Mouse (Mus musculus): ENCODE results near the gene Zbtb24.

Zbtb24 gene

DNA sequence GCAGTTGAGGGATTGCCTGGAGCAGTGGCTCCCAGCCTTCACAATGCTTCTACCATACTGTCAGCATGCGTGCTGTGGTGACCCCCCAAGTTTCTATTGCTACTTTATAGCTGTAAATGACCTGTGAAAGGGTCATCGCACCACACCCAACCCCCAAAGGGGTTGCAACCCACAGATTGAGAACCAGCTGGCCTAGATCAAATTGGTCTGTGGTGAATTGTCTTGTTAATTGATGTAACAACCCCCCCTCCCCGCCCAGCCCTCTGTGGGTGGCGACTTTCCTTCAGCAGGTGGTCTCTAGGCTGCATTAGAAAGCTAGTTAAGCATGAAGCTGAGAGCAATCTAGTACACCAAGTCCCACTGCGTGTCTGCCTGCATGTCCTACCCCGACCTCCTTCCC lies 17.1 kb downstream of the Zbtb24 start:
- DNase-seq (ENCODE audit: low spot score), result no peak

DNA sequence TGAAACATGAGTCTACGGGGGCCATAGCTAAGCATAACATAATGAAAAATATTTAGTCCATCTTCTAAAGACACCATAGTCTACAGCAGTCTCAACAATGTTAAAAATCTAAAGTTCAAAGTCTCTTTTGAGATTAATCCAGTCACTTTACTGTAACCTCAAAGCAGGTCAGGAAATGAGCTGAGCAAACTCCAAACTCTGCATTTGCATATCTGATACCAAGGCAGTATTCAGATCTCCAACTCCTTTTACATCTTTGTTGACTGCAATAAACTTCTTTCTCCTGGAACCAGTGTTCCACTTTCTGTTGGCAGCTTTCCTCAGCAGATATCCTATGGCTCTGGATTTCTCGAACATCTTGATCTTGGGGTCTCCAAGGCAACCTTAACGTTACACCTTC lies 20.5 kb downstream of the Zbtb24 start:
- no peak for DNase-seq (ENCODE audit: low spot score)

DNA sequence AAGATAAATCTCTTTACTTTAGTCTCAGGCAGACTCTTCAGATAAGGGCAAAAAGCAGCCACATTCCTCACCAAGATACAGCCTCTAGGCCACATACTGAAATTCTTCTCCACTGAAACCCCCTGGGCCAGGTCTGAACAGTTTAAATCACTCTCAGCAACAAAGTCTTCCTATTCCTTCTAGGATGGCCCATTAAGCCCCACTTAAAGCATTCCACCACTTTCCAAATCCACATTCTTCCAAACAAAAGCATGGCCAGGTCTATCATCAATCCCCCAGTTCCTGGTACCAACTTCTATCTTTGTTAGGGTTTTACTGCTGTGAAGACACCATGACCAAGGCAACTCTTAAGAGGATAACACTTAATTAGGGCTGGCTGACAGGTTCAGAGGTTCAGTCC lies 22.4 kb downstream of the Zbtb24 start:
- no peak for DNase-seq (ENCODE audit: low spot score)

DNA sequence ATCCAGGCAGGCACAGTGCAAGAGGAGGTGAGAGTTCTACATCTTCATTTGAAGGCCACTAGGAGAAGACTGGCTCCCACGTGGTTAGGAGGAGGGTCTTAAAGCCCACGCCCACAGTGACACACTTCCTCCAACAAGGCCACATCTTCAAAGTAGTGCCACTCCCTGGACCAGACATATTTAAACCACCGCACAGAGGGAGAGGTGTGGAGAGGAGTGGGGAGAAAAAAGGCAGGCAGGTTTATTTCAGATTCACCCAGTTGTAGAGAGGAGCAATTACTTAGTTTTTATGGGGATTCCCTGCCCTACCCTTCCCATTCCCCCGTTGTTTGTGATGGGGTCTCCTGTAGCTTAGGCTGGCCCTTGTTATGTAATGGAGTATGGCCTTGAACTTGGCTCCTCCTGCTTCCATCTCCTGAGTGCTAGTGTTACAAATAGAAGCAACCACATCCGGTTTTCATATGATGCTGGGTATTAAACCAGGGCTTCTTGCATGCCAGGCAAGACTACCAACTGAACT lies 22.8 kb downstream of the Zbtb24 start:
- DNase-seq (ENCODE audit: low spot score), result no peak

DNA sequence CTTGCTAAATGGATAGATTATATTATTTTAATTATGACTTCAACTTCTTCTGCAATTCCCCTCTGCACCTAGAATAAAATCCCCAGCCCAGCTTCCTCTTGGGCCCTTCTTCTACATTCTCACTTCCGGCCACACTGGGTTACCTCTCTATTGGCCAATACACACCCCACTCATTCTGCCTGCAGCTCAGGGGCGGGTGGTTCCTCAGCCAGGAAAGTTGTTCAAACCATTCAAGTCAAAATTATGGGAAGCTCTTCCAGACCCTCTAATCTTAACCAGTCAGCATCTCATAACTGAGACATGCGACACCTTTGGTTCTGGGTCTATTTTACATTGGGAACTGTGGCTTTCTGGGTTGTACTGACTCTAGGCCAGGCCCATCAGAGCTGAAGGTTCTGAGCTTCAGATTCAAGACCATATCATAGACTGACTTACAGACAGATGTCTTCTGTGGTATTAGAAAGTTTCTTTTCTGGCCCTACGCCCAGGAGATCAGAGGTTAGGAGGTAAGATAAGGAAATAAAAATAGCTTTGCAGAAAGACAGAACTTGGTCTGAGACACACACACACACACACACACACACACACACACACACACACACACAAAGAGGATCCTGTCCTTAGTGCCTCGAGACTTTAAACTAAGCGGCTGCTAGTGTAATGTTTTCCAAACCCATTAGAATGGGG lies 23.7 kb downstream of the Zbtb24 start:
- peak; percentile 32 for DNase-seq (ENCODE audit: low spot score)

DNA sequence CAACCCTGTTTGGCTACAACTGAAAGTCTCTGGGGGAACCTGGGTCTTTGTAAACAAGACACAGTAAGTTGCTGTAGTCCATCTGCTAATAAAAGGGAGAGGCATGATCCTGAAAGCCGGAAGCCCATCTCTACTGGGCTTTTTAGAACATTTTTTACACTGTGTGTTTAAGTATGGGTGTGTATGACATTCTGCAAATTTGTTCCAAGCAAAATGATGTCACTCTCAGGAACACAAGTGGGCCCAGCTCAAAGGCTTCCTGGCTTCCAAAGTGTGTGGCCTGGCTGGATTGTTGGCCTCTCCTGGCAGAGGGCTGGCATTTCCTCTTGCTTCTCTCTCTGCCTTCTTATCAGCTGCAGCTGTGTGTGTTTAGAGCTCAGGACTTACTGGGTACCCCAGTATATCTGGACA lies 24.8 kb downstream of the Zbtb24 start:
- DNase-seq (ENCODE audit: low spot score), result no peak

DNA sequence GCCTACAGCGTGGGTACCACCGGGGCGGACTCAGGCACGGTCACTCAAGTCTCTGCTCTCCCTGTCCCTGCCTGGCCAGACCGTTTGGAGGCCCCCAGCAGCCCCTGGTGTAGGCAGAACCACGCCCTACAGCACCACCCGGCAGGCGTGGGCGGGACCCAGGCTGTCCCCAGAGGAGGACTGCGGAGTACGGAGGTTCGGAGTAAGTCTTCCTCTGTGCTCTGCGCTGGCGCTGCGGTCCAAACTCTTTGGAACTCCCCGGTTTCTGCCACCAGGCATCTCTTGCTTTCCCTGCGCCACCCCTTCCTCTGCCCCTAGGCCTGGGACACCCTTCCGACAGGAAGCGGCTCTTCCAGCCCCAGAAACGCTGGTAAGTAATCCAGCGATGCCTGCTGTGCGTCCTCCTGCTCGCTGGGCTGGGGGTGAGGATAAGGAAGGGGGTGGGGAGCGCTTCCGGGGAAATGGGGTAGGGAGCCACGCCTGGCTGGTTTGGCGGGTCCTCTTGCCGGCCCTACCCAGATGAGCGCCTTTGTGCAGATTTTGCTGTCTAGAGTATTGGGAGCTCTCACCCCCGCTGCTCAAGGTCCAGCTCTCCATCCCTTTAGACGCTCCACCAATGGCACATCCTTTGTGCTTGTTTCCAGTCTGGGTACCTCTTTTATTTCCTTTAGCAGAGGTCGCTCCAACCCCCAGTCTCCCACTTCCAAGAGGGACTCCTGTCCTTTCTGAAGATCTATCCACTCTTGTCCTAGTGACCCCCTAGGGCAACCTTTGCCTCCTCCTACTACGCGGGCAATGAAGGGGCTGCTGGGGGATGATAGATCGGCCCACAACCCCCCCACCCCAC lies 26.2 kb downstream of the Zbtb24 start, which contains the start of gene Mical1:
TSS of gene Mical1 (plus strand) at position 144 of the 847 bp plus-strand sequence.
- DNase-seq (ENCODE audit: low spot score), result peak; percentile 51

DNA sequence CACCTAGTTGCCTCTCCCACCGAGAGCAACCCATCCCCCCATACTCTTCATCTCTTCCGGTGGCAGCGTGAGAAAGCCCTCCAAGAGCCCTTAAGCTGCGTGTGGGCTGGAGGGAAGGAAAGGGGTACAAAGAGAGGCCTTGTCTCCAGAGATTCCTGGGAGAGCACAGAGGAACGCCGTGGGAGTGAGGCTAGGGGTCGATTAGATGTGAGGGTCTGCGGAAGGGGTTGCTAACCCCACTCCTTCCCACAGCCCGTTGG lies 26.8 kb downstream of the Zbtb24 start:
- no peak for DNase-seq (ENCODE audit: low spot score)

DNA sequence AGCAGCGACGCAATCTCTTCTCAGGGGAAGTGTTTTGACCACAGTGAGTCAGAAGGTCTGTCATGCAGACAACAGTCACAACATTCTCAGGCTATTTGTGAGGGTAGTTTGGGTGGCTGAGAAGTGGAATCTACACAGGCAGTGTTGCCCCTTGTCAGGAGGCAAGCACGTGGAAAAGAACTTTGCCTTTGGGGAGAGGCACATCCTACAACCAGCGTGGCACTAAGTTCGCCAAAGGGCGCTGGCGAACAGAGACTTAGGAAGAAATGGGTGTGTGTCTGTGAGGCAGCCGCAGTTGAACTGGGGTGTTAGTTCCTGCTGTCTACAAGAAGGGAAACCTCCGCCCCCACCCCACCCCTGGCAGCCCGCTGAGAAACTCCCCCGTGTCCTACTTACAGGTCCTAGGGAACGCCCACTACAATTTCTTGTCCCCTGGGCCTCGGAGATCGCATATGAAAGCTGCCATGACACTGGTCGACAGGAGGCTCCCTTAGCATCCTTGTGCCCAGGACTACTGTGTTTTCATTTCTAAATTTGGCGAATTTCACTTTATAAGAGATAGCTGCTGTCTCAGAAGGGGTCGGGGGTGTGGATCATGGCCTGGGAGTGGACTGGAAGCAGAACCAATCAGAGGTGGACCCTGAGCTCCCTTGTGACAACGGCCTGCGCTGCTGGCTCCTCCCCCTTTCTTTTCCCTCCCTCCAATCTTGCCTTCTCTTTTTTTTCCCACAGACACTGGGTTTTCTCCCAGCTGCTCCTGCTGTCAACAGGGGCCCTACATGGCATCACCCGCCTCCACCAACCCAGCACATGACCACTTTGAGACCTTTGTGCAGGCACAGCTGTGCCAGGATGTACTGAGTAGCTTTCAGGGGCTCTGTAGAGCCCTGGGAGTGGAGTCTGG lies 27.3 kb downstream of the Zbtb24 start:
- peak; percentile 59 for DNase-seq (ENCODE audit: low spot score)

DNA sequence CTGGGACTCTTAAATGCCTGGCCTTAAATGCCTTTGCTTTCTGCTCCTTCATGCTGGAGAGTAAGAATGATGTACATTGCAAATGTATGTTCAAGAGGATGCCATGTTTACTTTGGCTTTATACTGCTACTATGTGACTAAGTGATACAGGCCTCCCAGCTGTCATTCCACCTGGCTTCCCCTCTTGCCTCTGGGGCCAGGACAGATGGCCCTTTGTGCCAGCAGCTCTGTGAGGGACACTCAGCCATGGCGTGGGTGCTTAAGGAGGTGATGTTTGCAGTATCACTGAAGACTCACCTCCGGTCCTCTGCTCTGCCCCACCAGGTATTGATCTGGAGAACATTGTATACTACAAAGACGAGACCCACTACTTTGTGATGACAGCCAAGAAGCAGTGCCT lies 29.8 kb downstream of the Zbtb24 start:
- DNase-seq (ENCODE audit: low spot score), result no peak

DNA sequence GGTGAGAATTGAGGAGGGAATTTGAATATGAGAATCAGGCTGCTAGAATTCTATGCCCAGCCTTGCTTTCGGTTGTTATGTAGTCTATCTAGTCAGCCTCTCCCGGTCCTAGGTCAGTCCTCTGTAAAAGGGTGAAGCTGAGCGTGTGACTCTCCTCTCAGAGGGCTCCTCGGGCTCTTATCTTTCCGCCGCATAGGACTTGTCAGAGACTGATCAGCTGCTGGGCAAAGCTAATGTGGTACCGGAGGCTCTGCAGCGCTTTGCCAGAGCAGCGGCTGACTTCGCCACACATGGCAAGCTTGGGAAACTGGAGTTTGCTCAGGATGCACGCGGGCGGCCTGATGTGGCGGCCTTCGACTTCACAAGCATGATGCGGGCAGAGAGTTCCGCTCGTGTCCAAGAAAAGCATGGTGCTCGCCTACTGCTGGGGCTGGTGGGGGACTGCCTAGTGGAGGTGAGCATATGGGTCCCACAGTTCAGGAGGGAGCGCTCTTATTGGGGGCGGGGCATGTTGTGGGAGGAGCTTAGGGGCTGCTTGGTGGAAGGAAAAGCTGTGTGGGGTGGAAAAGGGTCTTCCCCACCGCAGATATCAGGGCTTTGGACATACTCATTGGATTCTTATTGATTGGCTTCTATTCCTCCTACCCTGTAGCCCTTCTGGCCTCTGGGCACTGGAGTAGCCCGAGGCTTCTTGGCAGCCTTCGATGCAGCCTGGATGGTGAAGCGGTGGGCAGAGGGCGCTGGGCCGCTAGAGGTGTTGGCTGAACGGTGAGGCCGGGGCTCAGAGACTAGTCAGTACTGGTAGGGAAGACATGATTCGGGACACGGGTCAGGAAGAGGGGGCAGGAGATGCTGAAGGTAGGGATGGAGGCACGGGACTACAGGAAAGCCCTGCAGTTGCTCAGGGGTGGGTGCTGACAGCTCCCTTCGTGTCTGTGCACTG lies 31.0 kb downstream of the Zbtb24 start:
- no peak for DNase-seq (ENCODE audit: low spot score)

DNA sequence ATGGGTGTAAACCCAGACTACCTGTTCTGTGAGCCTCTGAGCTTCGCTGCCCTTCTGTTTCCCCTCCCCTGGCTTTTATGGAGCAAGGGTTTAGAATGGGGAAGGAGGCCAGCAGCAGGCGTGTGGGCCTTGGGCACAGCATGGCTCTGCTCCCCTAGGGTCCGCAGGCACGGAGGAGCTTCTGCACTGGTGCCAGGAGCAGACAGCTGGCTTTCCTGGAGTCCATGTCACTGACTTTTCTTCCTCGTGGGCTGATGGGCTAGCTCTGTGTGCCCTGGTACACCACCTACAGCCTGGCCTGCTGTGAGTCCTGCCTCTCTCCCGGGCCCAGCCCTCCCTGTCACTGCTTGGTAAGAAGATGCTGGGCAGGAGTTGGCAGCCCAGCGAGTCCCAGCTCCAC lies 32.3 kb downstream of the Zbtb24 start:
- DNase-seq (ENCODE audit: low spot score), result no peak

DNA sequence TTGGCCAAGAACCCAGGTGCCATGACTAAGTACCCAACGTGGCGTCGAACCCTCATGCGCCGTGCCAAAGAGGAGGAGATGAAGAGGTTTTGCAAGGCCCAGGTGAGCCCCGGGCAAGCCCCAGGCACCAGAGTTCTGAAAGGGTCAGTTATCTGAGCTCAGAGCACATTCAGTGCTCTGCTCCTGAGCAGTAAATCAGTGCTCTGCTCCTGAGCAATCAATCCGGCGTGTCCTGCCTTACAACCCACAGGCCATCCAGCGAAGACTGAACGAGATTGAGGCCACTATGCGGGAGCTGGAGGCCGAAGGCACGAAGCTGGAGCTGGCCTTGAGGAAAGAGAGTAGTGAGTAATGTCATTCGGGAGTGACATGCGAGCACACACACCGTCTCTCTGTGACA lies 35.6 kb downstream of the Zbtb24 start:
- DNase-seq (ENCODE audit: low spot score), result no peak

DNA sequence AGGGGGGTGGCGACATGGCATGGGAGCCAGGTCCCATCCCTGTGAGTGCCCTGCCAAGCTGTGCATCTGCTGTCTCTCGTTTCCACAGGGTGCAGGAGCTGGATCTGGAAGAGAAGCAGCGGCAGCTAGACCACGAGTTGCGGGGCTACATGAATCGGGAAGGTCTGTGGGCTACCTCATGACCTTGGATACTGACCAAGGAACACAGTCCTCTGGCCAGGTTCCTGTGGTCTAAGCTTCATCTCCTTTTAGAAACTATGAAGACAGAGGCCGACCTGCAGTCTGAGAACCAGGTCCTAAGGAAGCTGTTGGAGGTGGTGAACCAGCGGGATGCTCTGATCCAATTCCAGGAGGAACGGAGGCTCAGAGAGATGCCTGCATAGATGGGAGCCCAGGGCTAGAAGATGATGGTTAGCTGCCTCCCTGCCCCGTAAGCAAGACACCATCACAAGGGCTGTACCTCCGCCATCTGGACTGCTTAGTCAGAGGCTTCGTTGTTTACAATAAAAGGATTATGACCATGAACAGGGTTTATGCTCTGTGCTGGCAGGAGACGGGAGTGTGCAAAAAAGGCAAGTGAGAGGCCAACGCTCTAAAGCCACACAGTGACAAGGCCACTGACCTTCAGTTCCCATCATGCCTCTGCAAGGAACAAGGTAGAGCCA lies 36.5 kb downstream of the Zbtb24 start:
- DNase-seq (ENCODE audit: low spot score), result no peak

DNA sequence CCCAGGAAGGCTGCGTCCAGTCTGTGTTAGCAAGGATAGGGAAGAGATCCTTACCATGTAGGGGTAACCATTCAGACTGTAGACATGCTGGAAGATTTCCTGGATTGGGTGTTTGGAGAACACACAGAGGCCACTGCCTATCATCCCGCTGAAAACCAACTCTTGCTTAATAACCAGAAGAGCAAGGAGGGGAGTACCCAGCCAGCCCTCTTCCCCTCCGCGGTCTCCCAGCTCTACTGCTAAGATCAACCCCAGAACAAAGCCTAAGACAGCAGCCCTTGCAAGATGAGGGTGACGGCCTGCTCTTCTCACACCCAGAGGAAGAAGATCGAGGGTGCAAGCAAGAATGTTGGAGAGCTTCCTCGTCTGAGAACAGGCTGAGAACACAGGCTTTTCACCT lies 38.7 kb downstream of the Zbtb24 start:
- DNase-seq (ENCODE audit: low spot score), result no peak

DNA sequence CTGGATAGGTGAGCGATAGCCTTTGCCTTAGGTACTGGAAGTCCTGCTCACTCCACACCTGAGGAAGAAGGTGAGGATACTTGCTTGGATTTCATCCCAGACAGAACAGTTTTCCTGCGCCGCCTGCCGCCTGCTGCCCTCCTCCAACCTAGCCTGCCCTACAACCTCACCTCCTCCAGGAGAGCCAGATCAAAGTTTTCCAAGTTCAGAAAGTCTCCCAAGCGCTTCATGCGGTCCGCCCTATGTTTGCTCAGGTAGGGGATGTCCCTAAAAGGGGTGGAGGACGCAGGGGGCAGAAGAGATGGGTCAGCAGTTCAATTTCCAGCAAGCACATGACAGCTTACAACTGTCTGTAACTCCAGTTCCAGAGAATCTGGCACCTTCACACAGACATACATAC lies 39.1 kb downstream of the Zbtb24 start:
- no peak for DNase-seq (ENCODE audit: low spot score)

DNA sequence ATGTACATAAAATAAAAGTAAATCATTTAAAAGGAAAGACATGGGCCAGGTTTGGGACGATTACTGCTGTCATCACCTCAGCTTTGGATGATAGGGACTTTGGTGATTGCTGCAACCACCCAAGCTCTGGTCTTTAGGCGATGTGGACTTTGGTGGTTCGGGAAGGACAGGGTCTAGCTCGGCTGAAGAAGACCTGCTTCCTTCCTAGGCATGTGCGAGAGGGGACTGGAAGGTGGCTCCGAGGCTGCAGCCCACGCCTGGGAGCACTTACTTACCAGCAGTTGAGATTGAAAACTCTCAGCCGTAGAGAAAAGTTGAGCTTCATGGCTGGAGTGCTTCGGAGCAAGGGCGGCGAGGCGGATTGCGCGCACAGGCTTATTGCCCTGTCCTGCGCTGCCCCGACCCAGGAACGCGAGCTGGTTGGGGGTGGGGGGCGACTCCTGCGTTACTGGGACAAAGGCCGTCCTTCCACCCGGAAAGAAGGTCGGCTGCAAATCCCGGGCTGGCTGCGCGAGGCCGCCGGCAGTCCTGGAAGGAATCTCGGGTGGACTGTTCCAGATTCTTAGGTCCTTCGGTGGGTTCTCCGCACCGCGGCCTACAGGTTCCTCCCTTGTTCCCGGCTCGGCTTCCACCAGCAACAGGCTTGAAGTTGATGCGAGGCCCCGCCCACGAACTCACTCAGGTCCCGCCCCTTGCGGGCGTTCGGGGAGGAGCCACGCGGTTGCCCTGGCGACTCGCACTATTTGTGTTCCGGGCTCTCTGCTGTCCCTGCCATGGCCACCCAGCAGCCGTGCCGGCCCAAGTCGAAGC lies 39.7 kb downstream of the Zbtb24 start, which contains the start of the genes Smpd2 and Ppil6:
TSS of gene Smpd2 (minus strand) at position 662 of the 810 bp plus-strand sequence.
TSS of gene Ppil6 (plus strand) at position 732 of the 810 bp plus-strand sequence.
- peak; percentile 91 for DNase-seq (ENCODE audit: low spot score)

DNA sequence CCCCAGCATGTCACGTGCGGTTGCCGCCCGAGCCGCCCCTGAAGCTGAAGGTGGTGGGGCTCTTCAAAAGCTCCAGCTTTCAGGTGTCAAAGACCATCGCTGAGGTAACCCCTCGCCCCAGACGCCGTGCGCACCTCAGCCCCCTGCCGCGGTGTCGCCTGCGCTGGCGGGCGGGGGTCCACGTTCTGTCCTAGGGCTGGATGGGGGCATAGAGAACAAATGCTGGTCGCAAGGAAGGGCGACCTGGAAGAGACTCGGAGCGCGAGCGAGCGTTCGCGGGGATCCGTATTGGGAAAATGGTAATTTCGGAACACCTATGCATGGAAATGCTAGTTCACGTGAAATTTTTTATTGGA lies 40.3 kb downstream of the Zbtb24 start:
- no peak for DNase-seq (ENCODE audit: low spot score)

DNA sequence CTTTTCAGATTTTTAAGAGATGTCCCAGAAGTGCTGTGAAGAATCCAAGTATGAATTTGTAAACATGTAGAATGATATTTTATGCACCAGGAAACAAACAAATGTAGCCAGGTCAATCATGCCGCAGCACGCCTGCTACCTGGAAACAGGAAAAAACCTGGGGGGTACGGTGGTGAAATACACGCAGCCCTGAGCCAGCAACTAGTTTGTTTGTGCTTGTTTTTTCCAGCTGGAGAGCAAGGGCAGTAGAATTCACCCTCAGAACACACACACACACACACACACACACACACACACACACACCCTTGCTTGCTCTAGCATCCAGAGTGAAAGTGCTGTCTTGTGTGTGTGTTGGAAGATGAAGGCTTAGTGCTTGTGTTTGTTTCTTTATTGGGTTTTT lies 40.9 kb downstream of the Zbtb24 start:
- no peak for DNase-seq (ENCODE audit: low spot score)

DNA sequence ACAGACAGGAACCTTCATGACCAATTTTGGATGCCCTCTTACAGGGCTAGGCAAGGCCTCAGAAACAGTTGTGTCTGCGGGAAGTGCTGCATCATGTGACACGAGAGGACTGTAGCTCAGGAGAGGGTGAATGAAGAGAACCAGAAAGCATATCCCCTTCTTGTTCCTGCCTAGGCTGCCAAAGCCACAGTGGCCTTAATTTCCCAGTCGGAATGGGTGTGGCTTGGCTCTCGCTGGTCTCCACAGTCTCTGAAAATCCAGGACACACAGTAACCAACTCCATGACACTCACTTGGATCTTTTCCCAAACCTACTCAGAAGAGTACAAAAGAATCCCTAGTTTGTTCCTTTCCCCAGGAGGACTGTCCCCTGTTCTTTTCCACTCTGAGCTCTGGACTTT lies 50.8 kb downstream of the Zbtb24 start:
- DNase-seq (ENCODE audit: low spot score), result no peak

Data from ovary, adult 18-20 months (tissue).